Mouse (Mus musculus) thymus, adult 2 months (tissue): ENCODE data around the gene Mettl16.

Experiments
- CTCF ChIP-seq: fragments of 200-500 bp; IDR thresholded peaks from 2 replicates; pipeline ENCODE4 v1.5.1; 2012; ENCODE audit warnings: mild to moderate bottlenecking, control low read depth, low read length, moderate library complexity, borderline replicate concordance; ENCODE audit not compliant: control insufficient read depth, poor library complexity, insufficient read depth; ENCODE audit errors: extremely low read depth
- POLR2A ChIP-seq: fragments of 200-500 bp; IDR thresholded peaks from 2 replicates; pipeline ENCODE4 v1.6.1; 2012; ENCODE audit warnings: mild to moderate bottlenecking, low read length, control low read depth, moderate library complexity; ENCODE audit not compliant: control insufficient read depth, poor library complexity, insufficient read depth; ENCODE audit errors: extremely low read depth

DNA sequence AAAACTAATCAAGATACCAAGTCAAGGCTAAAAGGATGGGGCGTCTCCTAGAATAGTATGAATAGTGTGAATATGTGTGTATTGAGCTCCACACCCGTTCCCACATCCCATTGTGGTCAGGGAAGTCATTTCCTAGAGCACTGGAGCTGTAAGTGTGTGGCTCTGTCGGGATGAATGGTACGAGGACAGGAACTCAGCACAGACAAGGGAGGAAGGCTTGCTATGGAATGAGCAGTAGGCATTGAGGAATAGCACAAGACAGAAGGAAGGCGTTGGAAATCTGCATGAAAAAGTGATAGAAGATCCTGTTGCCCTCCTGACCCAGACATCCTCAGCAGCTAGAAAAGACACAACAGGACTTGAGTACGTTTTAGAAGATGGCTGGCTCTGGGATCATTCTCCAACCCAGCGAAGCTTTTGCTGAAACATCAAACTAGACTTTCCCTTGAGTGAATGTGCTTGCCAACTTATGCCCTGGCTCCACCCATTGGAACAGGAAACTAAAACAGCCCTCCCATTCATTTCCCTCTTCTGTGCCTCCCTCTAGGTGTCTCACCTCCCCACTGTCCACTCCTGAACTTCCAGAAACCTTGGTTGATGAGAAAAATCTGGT lies 57.3 kb downstream of the Mettl16 start:
- TF ChIP-seq POLR2A (no peak), CTCF (no peak)
